Mouse (Mus musculus): ENCODE measurements around the gene Ptpn23. TPM values are rescaled to one million over a fixed set of nuclear protein-coding genes. Genes with fewer than 3 reads are reported as not detected.
"Not testable (repeated sequence)": the region's sequence is repeated elsewhere in the genome, so short reads cannot be mapped to it uniquely, and the experiment has no call there.

Ptpn23 gene
- total and polyA plus RNA-seq, 2 experiments from 2014 or later, result 14.1 to 36.0 TPM

DNA sequence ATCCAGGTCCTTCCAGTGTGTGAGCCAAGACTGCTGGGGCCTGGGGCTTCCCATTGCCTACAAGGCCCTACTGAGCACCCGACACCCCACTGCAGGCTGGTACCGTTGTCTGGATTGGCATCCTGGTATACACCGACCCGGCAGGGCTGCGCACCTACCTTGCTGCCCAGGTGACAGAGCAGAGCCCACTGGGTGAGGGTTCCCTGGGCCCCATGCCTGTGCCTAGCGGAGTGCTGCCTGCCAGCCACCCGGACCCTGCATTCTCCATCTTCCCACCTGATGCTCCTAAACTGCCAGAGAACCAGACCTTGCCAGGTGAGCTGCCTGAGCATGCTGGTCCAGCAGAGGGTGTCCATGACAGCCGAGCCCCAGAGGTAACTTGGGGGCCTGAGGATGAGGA lies 28.7 kb downstream of the Ptpn23 start:
- no peak overlapping the region for H3K4me2 ChIP-seq (ENCODE audit: low read depth, low read length, poor library complexity, severe bottlenecking)
- no peak overlapping the region for H3K9ac ChIP-seq (replicated peaks; ENCODE audit: low read length, poor library complexity, severe bottlenecking)
- ATAC-seq (ENCODE audit: low FRiP score) (no peak), DNase-seq (ENCODE audit: low spot score) (no peak)
- no peaks in the 10 kb centered on the region for H3K9me3 ChIP-seq (ENCODE audit: low read length)
- no peak for TF ChIP-seq CTCF (IDR thresholded peaks at IDR 0.05)
- WGBS, result 97% methylated on average over 8 of the region's 8 CpGs
- no peak overlapping the region for H3K4me3 ChIP-seq (ENCODE audit: low read depth, low read length)
- no peak overlapping the region for H3K27ac ChIP-seq (ENCODE audit: low read depth, low read length)
- H3K27me3 ChIP-seq (ENCODE audit: insufficient read depth, low read length), result no peaks in the 10 kb centered on the region
- H3K36me3 ChIP-seq (ENCODE audit: insufficient read depth, low read length), result peaks cover 78% of the 10 kb centered on the region
- H3K4me1 ChIP-seq (ENCODE audit: insufficient read depth, low read length), result no peaks in the 10 kb centered on the region

DNA sequence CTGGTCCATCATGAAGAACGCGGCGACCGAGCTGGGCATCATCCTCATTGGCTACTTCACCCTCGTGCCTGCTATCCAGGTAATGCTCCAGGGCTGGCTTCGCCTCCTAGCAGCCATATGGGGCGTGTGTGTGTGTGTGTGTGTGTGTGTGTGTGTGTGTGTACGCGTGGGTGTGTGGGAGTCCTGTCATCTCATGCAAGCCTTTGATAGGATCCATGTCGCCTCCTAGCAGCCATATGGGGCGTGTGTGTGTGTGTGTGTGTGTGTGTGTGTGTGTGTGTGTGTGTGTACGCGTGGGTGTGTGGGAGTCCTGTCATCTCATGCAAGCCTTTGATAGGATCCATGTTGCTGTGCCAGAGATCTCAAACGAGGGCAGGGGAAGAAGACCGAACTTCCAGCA lies 30.4 kb downstream of the Ptpn23 start:
- not testable (repeated sequence) for H3K27me3 ChIP-seq (ENCODE audit: insufficient read depth, low read length); H3K9ac ChIP-seq (replicated peaks; ENCODE audit: low read length, poor library complexity, severe bottlenecking); H3K27ac ChIP-seq (ENCODE audit: low read depth, low read length); H3K4me1 ChIP-seq (ENCODE audit: insufficient read depth, low read length); H3K9me3 ChIP-seq (ENCODE audit: low read length); DNase-seq (ENCODE audit: low spot score); ATAC-seq (ENCODE audit: low FRiP score); H3K4me2 ChIP-seq (ENCODE audit: low read depth, low read length, poor library complexity, severe bottlenecking); H3K4me3 ChIP-seq (ENCODE audit: low read depth, low read length)
- WGBS, result 90% methylated on average over 13 of the region's 15 CpGs
- H3K36me3 ChIP-seq (ENCODE audit: insufficient read depth, low read length), result peaks cover 81% of the 10 kb centered on the region

DNA sequence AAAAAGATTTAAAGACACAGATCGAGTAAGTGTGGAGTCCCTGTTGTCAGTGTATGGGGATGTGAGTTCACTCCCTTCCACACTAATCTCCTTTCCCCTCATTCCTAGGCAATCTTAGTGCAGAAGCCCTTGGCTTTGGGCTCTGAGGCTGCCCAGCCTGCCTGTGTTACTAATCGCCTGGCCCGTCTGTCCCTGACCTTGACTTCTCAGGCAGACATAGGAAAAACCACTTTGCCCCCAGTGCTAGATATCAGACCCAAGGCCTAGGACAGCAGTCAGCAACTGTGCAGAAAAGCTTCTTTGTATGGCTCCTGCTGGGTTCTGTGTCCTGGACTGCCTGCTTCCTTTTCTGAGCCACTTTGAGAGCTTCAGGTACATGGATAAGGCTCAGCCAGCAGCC lies 32.3 kb downstream of the Ptpn23 start:
- H3K36me3 ChIP-seq (ENCODE audit: insufficient read depth, low read length), result peaks cover 77% of the 10 kb centered on the region
- H3K4me1 ChIP-seq (ENCODE audit: insufficient read depth, low read length), result no peaks in the 10 kb centered on the region
- TF ChIP-seq CTCF (IDR thresholded peaks at IDR 0.05), result no peak
- H3K27me3 ChIP-seq (ENCODE audit: insufficient read depth, low read length), result no peaks in the 10 kb centered on the region
- ATAC-seq (ENCODE audit: low FRiP score), result no peak
- no peak for DNase-seq (ENCODE audit: low spot score)
- no peak overlapping the region for H3K9ac ChIP-seq (replicated peaks; ENCODE audit: low read length, poor library complexity, severe bottlenecking)
- H3K4me3 ChIP-seq (ENCODE audit: low read depth, low read length), result no peak overlapping the region
- H3K27ac ChIP-seq (ENCODE audit: low read depth, low read length), result no peak overlapping the region
- H3K9me3 ChIP-seq (ENCODE audit: low read length), result no peaks in the 10 kb centered on the region
- no peak overlapping the region for H3K4me2 ChIP-seq (ENCODE audit: low read depth, low read length, poor library complexity, severe bottlenecking)
- WGBS, result 97% methylated on average over 3 of the region's 3 CpGs

DNA sequence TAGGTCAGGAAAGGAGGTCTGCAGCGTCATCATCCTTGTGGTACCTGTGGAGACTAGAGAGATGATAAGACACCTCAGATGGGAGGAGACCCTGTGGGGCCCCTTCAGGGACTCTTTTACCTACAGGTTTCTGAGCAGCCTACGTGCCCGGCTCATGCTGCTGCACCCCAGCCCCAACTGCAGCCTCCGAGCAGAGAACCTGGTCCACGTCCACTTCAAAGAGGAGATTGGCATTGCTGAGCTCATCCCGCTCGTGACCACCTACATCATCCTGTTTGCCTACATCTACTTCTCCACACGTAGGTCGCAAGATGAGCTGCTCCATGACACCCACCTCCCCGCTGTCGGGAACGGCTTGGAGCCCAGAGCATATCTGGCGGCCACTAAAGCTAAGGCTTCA lies 34.1 kb downstream of the Ptpn23 start:
- 95% methylated on average over 13 of the region's 13 CpGs for WGBS
- Histone ChIP-seq H3K27me3 (ENCODE audit: insufficient read depth, low read length) (no peaks in the 10 kb centered on the region), H3K4me1 (ENCODE audit: insufficient read depth, low read length) (no peaks in the 10 kb centered on the region), H3K9ac (replicated peaks; ENCODE audit: low read length, poor library complexity, severe bottlenecking) (no peak overlapping the region), H3K36me3 (ENCODE audit: insufficient read depth, low read length) (peaks cover 66% of the 10 kb centered on the region), H3K9me3 (ENCODE audit: low read length) (no peaks in the 10 kb centered on the region), H3K27ac (ENCODE audit: low read depth, low read length) (no peak overlapping the region), H3K4me3 (ENCODE audit: low read depth, low read length) (no peak overlapping the region), H3K4me2 (ENCODE audit: low read depth, low read length, poor library complexity, severe bottlenecking) (no peak overlapping the region)
- DNase-seq (ENCODE audit: low spot score) (no peak), ATAC-seq (ENCODE audit: low FRiP score) (no peak)
- no peak for TF ChIP-seq CTCF (IDR thresholded peaks at IDR 0.05)

DNA sequence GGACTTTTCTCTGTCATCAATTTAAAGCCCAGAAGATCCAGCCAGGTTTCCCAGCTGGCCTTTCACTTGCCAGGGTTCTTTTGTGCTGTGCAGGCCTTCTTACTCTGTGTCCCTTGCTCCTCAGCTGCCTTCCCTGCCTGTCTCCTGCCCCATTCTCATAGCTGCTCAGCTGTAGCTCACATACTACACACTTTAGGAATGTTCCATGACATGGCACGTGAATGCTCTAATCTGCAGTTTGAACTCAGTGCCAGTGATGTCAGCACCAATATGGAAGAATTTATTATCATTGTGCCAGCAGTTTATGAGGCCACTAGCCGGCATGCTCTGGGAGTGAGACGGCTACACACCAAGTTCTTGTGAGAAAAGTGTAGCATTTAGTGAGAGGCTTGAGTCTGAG lies 38.2 kb downstream of the Ptpn23 start:
- H3K9me3 ChIP-seq (ENCODE audit: low read length), result no peaks in the 10 kb centered on the region
- no peak overlapping the region for H3K27ac ChIP-seq (ENCODE audit: low read depth, low read length)
- no peak overlapping the region for H3K4me3 ChIP-seq (ENCODE audit: low read depth, low read length)
- peaks cover 55% of the 10 kb centered on the region for H3K36me3 ChIP-seq (ENCODE audit: insufficient read depth, low read length)
- no peak for ATAC-seq (ENCODE audit: low FRiP score)
- no peak overlapping the region for H3K9ac ChIP-seq (replicated peaks; ENCODE audit: low read length, poor library complexity, severe bottlenecking)
- DNase-seq (ENCODE audit: low spot score), result no peak
- no peaks in the 10 kb centered on the region for H3K4me1 ChIP-seq (ENCODE audit: insufficient read depth, low read length)
- TF ChIP-seq CTCF (IDR thresholded peaks at IDR 0.05), result no peak
- H3K27me3 ChIP-seq (ENCODE audit: insufficient read depth, low read length), result no peaks in the 10 kb centered on the region
- H3K4me2 ChIP-seq (ENCODE audit: low read depth, low read length, poor library complexity, severe bottlenecking), result no peak overlapping the region
- WGBS, result 93% methylated on average over 3 of the region's 3 CpGs

DNA sequence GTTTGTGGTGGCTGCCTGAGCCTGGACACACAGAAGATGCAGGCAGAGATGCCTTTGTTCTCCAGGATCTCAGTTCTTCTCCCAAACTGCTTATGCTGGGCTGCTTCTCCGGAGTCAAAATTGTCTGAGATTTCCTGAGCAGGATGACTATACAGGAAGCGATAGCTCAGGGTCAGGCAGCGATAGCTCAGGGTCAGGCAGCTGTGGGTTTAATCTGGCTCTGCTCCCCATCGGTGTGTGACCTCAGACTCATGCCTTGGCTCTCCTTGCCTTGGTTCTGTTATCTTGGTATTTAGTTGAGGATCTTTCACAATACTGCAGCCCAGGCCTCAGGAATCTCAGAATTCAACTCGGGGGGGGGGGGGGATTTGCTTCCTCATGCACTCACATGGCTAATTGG lies 41.3 kb downstream of the Ptpn23 start:
- DNase-seq (ENCODE audit: low spot score) (no peak), ATAC-seq (ENCODE audit: low FRiP score) (no peak)
- Histone ChIP-seq H3K9ac (replicated peaks; ENCODE audit: low read length, poor library complexity, severe bottlenecking) (no peak overlapping the region), H3K27me3 (ENCODE audit: insufficient read depth, low read length) (no peaks in the 10 kb centered on the region), H3K9me3 (ENCODE audit: low read length) (no peaks in the 10 kb centered on the region), H3K4me2 (ENCODE audit: low read depth, low read length, poor library complexity, severe bottlenecking) (no peak overlapping the region), H3K4me1 (ENCODE audit: insufficient read depth, low read length) (no peaks in the 10 kb centered on the region), H3K4me3 (ENCODE audit: low read depth, low read length) (no peak overlapping the region), H3K36me3 (ENCODE audit: insufficient read depth, low read length) (peaks cover 49% of the 10 kb centered on the region), H3K27ac (ENCODE audit: low read depth, low read length) (no peak overlapping the region)
- 73% methylated on average over 5 of the region's 5 CpGs for WGBS
- TF ChIP-seq CTCF (IDR thresholded peaks at IDR 0.05), result no peak

Measured in midbrain, postnatal 0 days (tissue).